Mouse (Mus musculus) liver, embryonic 16.5 days (tissue): ENCODE data around the gene Ptbp3. TPM values are rescaled to one million over a fixed set of nuclear protein-coding genes. Genes with fewer than 3 reads are reported as not detected.

Source experiments
- ATAC-seq: fragments of 200-750 bp; cut with Nextera tagmentation; 2 replicates; pipeline ENCODE4 v1.8.0; 2017; ENCODE audit warnings: low read depth, mild to moderate bottlenecking, moderate number of reproducible peaks, moderate library complexity
- H3K27ac ChIP-seq: fragments of 300-500 bp; sonication (generic); 2 replicates; pipeline ENCODE4 v1.5.1; 2014; ENCODE audit warnings: mild to moderate bottlenecking, low read length
- H3K27me3 ChIP-seq: fragments of 300-500 bp; sonication (generic); 2 replicates; pipeline ENCODE4 v1.6.1; 2014; ENCODE audit warnings: low read depth, low read length, mixed read lengths; ENCODE audit not compliant: control insufficient read depth, insufficient read depth
- H3K36me3 ChIP-seq: fragments of 300-500 bp; sonication (generic); 2 replicates; pipeline ENCODE4 v1.6.1; 2014; ENCODE audit warnings: mild to moderate bottlenecking; ENCODE audit not compliant: control insufficient read depth, insufficient read depth
- H3K4me1 ChIP-seq: fragments of 300-500 bp; sonication (generic); 2 replicates; pipeline ENCODE4 v1.6.1; 2014; ENCODE audit warnings: low read depth, low read length, mixed read lengths; ENCODE audit not compliant: control insufficient read depth
- H3K4me2 ChIP-seq: fragments of 300-500 bp; sonication (generic); 2 replicates; pipeline ENCODE4 v1.6.1; 2014; ENCODE audit warnings: low read depth, low read length, mixed read lengths
- H3K4me3 ChIP-seq: fragments of 300-500 bp; sonication (generic); 2 replicates; pipeline ENCODE4 v1.5.1; 2014; ENCODE audit warnings: low read depth, mild to moderate bottlenecking, low read length
- H3K9ac ChIP-seq: fragments of 300-500 bp; sonication (generic); 2 replicates; pipeline ENCODE4 v1.6.1; 2014; ENCODE audit warnings: low read depth, low read length
- H3K9me3 ChIP-seq: fragments of 300-500 bp; sonication (generic); replicated peaks from 2 replicates; pipeline ENCODE4 v1.6.1; 2016; ENCODE audit warnings: low read length; ENCODE audit not compliant: control insufficient read depth
- WGBS: fragments of 180-500 bp; shearing (Covaris S2); extraction: QIAGEN DNeasy Blood & Tissue Kit; methylation state at CpG from one replicate; pipeline ENCODE4 v1.1.7; 2014; ENCODE audit not compliant: insufficient replicate concordance; 5-methylcytosine and 5-hydroxymethylcytosine counted together
- polyA plus RNA-seq: library from polyadenylated mRNA; unstranded; fragments of >200 nt; fragmentation: Nextera tagmentation; extraction: Ambion mirVana; gene quantifications from 2 replicates; pipeline ENCODE4 v1.2.1, GENCODE M21; 2015

Ptbp3 gene
- polyA plus RNA-seq, 1 experiment from 2014 or later = 52.4 TPM

GRCm38 (mm10) chr4:59422025-59422783 lies 127.0 kb downstream of the Ptbp3 start:
- Histone ChIP-seq H3K9ac (no peak overlapping the region), H3K9me3 (no peaks in the 10 kb centered on the region), H3K36me3 (no peaks in the 10 kb centered on the region; the same call in 1 of the 2 replicates), H3K27ac (no peak overlapping the region), H3K4me3 (no peak overlapping the region), H3K4me2 (no peak overlapping the region), H3K27me3 (no peaks in the 10 kb centered on the region), H3K4me1 (no peaks in the 10 kb centered on the region)
- WGBS = 62% methylated on average over 5 of the region's 5 CpGs
- ATAC-seq = no peak

Other genes starting within 250 kb of the Ptbp3 start
- 10.6 and 11.2 TPM in 2 replicates for gene Susd1, start 110.7 kb downstream of the Ptbp3 start, polyA plus RNA-seq
- gene Hsdl2, start 32.2 kb upstream of the Ptbp3 start, polyA plus RNA-seq = 20.9 and 21.3 TPM in 2 replicates
- gene E130308A19Rik, start 76.8 kb upstream of the Ptbp3 start, polyA plus RNA-seq = 8.1 and 8.3 TPM in 2 replicates